Mouse (Mus musculus): Measurements from ENCODE around the gene Clic5.

DNA sequence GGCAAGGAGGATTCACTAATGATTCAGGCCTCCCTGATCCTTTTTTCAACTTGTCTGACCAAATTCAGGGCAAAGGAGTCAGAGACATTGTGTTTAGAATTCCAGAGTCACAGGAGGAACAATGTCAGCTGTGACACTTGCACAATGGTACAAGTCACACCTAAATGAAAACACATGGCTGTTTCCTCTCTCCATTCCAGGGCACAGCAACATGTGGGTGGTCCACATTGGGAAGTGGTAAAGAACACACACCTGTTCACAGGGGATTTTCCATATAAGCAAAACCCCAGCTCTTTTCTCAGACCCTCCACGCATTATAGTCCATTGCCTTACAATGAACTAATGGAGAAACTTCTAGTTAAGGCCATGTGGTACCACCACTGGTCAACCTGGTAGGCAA lies 115.7 kb downstream of the Clic5 start:
- TF ChIP-seq CTCF (IDR thresholded peaks at IDR 0.05; ENCODE audit: control insufficient read depth, insufficient read depth, insufficient read length) (no peak), MAX (IDR thresholded peaks at IDR 0.05) (no peak), MYOD1 (IDR thresholded peaks at IDR 0.05; ENCODE audit: control insufficient read depth, insufficient read length, low read depth) (no peak)

Data from C2C12 (cell line).